Mouse (Mus musculus): ENCODE measurements around the gene Acoxl.

DNA sequence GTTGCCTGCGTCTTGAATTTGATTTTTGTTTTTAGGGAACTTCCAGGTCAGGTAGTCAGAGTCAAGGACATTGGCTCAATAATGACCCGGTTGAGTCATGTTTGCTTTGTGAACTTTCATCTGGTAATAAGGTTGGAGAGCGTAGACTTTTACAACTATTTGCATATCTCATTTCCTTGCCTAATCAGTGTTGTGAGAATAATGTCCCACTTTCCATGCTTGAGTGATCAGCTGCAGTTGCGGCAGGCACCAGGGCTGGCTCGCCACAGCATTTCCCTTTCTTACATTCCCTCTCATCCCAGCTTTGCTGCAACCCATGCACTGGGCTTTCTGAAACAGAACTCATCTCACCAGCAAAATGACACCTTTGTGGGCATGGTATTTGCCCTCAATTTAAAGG lies 59.0 kb downstream of the Acoxl start:
- TF ChIP-seq CTCF (IDR thresholded peaks at IDR 0.05; ENCODE audit: insufficient read depth, low read depth, low read length) (no peak), POLR2A (IDR thresholded peaks at IDR 0.05; ENCODE audit: insufficient read depth, low read depth, low read length) (no peak)

Measured in olfactory bulb, adult 2 months (tissue).